Mouse (Mus musculus): ENCODE measurements around the gene Trip13. TPM values are rescaled to one million over a fixed set of nuclear protein-coding genes. Genes with fewer than 3 reads are reported as not detected.
A peak's percentile ranks its signal among the peaks of the same experiment; 100 is the strongest.

The Trip13 gene
- polyA plus RNA-seq, 1 experiment from 2014 or later = 7.7 TPM

- no peak overlapping the region for H3K4me2 ChIP-seq (ENCODE audit: low read depth, low read length)
- H3K27ac ChIP-seq (ENCODE audit: low read depth) = no peak overlapping the region
- H3K4me1 ChIP-seq (ENCODE audit: insufficient read depth) = no peaks in the 10 kb centered on the region
- DNase-seq = no peak
- no peak overlapping the region for H3K4me3 ChIP-seq (ENCODE audit: low read depth, low read length)
- no peaks in the 10 kb centered on the region for H3K36me3 ChIP-seq (replicated peaks; ENCODE audit: insufficient read depth, low read length)
- H3K9me3 ChIP-seq (ENCODE audit: low read length) = no peaks in the 10 kb centered on the region
- WGBS (ENCODE audit: insufficient replicate concordance) = 68% methylated on average over 4 of the region's 4 CpGs
- no peak for TF ChIP-seq CTCF (IDR thresholded peaks at IDR 0.05; ENCODE audit: low read depth)
- no peak for TF ChIP-seq EP300 (IDR thresholded peaks at IDR 0.05; ENCODE audit: low read depth)
- H3K9ac ChIP-seq (replicated peaks) = no peak overlapping the region
- no peak for ATAC-seq
- H3K27me3 ChIP-seq (ENCODE audit: insufficient read depth, low read length) = no peaks in the 10 kb centered on the region
Measured at GRCm38 (mm10) chr13:73885656-73886055, 51.9 kb downstream of the Trip13 start.

- H3K4me3 ChIP-seq (ENCODE audit: low read depth, low read length) = no peak overlapping the region
- H3K4me1 ChIP-seq (ENCODE audit: insufficient read depth) = no peaks in the 10 kb centered on the region
- WGBS (ENCODE audit: insufficient replicate concordance) = 64% methylated on average over 8 of the region's 8 CpGs
- H3K9me3 ChIP-seq (ENCODE audit: low read length) = no peaks in the 10 kb centered on the region
- H3K27me3 ChIP-seq (ENCODE audit: insufficient read depth, low read length) = no peaks in the 10 kb centered on the region
- ATAC-seq (no peak), DNase-seq (no peak)
- H3K27ac ChIP-seq (ENCODE audit: low read depth) = no peak overlapping the region
- TF ChIP-seq CTCF (IDR thresholded peaks at IDR 0.05; ENCODE audit: low read depth) = no peak
- no peak for TF ChIP-seq EP300 (IDR thresholded peaks at IDR 0.05; ENCODE audit: low read depth)
- no peaks in the 10 kb centered on the region for H3K36me3 ChIP-seq (replicated peaks; ENCODE audit: insufficient read depth, low read length)
- no peak overlapping the region for H3K9ac ChIP-seq (replicated peaks)
- no peak overlapping the region for H3K4me2 ChIP-seq (ENCODE audit: low read depth, low read length)
Measured at GRCm38 (mm10) chr13:73881347-73881746, 56.2 kb downstream of the Trip13 start.

GRCm38 (mm10) chr13:73879824-73880223 lies 57.8 kb downstream of the Trip13 start:
- H3K27ac ChIP-seq (ENCODE audit: low read depth) = no peak overlapping the region
- H3K9ac ChIP-seq (replicated peaks) = no peak overlapping the region
- no peaks in the 10 kb centered on the region for H3K4me1 ChIP-seq (ENCODE audit: insufficient read depth)
- DNase-seq (peak; percentile 31), ATAC-seq (no peak)
- H3K36me3 ChIP-seq (replicated peaks; ENCODE audit: insufficient read depth, low read length) = no peaks in the 10 kb centered on the region
- no peak overlapping the region for H3K4me3 ChIP-seq (ENCODE audit: low read depth, low read length)
- H3K4me2 ChIP-seq (ENCODE audit: low read depth, low read length) = no peak overlapping the region
- whole genome bisulfite sequencing (ENCODE audit: insufficient replicate concordance) = 74% methylated on average over 5 of the region's 5 CpGs
- no peaks in the 10 kb centered on the region for H3K9me3 ChIP-seq (ENCODE audit: low read length)
- no peaks in the 10 kb centered on the region for H3K27me3 ChIP-seq (ENCODE audit: insufficient read depth, low read length)
- TF ChIP-seq EP300 (IDR thresholded peaks at IDR 0.05; ENCODE audit: low read depth) (no peak), CTCF (IDR thresholded peaks at IDR 0.05; ENCODE audit: low read depth) (peak; percentile 52)

- 59% methylated on average over 2 of the region's 2 CpGs for WGBS (ENCODE audit: insufficient replicate concordance)
- DNase-seq = no peak
- Histone ChIP-seq H3K4me1 (ENCODE audit: insufficient read depth) (no peaks in the 10 kb centered on the region), H3K36me3 (replicated peaks; ENCODE audit: insufficient read depth, low read length) (no peaks in the 10 kb centered on the region), H3K27ac (ENCODE audit: low read depth) (no peak overlapping the region), H3K4me3 (ENCODE audit: low read depth, low read length) (no peak overlapping the region), H3K27me3 (ENCODE audit: insufficient read depth, low read length) (no peaks in the 10 kb centered on the region), H3K9ac (replicated peaks) (no peak overlapping the region), H3K4me2 (ENCODE audit: low read depth, low read length) (no peak overlapping the region), H3K9me3 (ENCODE audit: low read length) (no peaks in the 10 kb centered on the region)
- TF ChIP-seq EP300 (IDR thresholded peaks at IDR 0.05; ENCODE audit: low read depth) (no peak), CTCF (IDR thresholded peaks at IDR 0.05; ENCODE audit: low read depth) (no peak)
- ATAC-seq = no peak
Measured at GRCm38 (mm10) chr13:73872159-73872558, 65.4 kb downstream of the Trip13 start.

Small RNA genes within 50 kb of the gene (microRNA-seq; reads per million reads assigned to microRNA genes)
- not detected for gene Gm25197

Other genes starting within 250 kb of the Trip13 start
- 1.3 and 1.4 TPM in 2 replicates for gene Slc6a19, start 232.9 kb downstream of the Trip13 start, polyA plus RNA-seq (2015; fragmentation: Nextera tagmentation; extraction: Ambion mirVana)
- 6.5 and 7.0 TPM in 2 replicates for gene Slc12a7, start 204.7 kb downstream of the Trip13 start, polyA plus RNA-seq (2015; fragmentation: Nextera tagmentation; extraction: Ambion mirVana)
- gene Nkd2, start 90.2 kb downstream of the Trip13 start, polyA plus RNA-seq (2015; fragmentation: Nextera tagmentation; extraction: Ambion mirVana) = 0.13 and 0.15 TPM in 2 replicates
- gene Brd9, start within 50 bp of the Trip13 start, polyA plus RNA-seq (2015; fragmentation: Nextera tagmentation; extraction: Ambion mirVana) = 10.3 and 10.6 TPM in 2 replicates
- gene Zdhhc11, start 26.1 kb upstream of the Trip13 start, polyA plus RNA-seq (2015; fragmentation: Nextera tagmentation; extraction: Ambion mirVana) = not detected in 2 replicates
- 0.36 and 0.42 TPM in 2 replicates for gene Tppp, start 71.6 kb upstream of the Trip13 start, polyA plus RNA-seq (2015; fragmentation: Nextera tagmentation; extraction: Ambion mirVana)
- gene Cep72, start 124.5 kb upstream of the Trip13 start, polyA plus RNA-seq (2015; fragmentation: Nextera tagmentation; extraction: Ambion mirVana) = 3.8 and 4.0 TPM in 2 replicates
- not detected in 2 replicates for gene Slc9a3, start 183.7 kb upstream of the Trip13 start, polyA plus RNA-seq (2015; fragmentation: Nextera tagmentation; extraction: Ambion mirVana)